Mouse (Mus musculus) heart, postnatal 0 days (tissue): Measurements from ENCODE around the gene Bak1. TPM values are rescaled to one million over a fixed set of nuclear protein-coding genes. Genes with fewer than 3 reads are reported as not detected.
"Not testable (repeated sequence)": the region's sequence is repeated elsewhere in the genome, so short reads cannot be mapped to it uniquely, and the experiment has no call there.

Experiments used
- ATAC-seq: fragments of 200-750 bp; cut with Nextera tagmentation; 2 replicates; pipeline ENCODE4 v1.8.0; 2017; ENCODE audit warnings: low read depth, moderate number of reproducible peaks, moderate library complexity; ENCODE audit not compliant: insufficient read depth
- DNase-seq: peaks from one replicate; pipeline ENCODE4 v3.0.0-alpha.2; 2016; ENCODE audit warnings: low spot score
- H3K27ac ChIP-seq: fragments of 300-500 bp; sonication (generic); 2 replicates; pipeline ENCODE4 v1.5.1; 2014; ENCODE audit warnings: low read depth, mild to moderate bottlenecking
- H3K27me3 ChIP-seq: fragments of 300-500 bp; sonication (generic); 2 replicates; pipeline ENCODE4 v1.6.1; 2014; ENCODE audit warnings: low read length, mixed read lengths; ENCODE audit not compliant: control insufficient read depth, insufficient read depth
- H3K36me3 ChIP-seq: fragments of 300-500 bp; sonication (generic); replicated peaks from 2 replicates; pipeline ENCODE4 v1.6.1; 2014; ENCODE audit warnings: low read length, mixed read lengths; ENCODE audit not compliant: control insufficient read depth, insufficient read depth
- H3K4me1 ChIP-seq: fragments of 300-500 bp; sonication (generic); 2 replicates; pipeline ENCODE4 v1.6.1; 2014; ENCODE audit warnings: antibody characterized with exemption; ENCODE audit not compliant: control insufficient read depth, insufficient read depth
- H3K4me2 ChIP-seq: fragments of 300-500 bp; sonication (generic); 2 replicates; pipeline ENCODE4 v1.6.1; 2014; ENCODE audit warnings: low read depth, mild to moderate bottlenecking, low read length, moderate library complexity
- H3K4me3 ChIP-seq: fragments of 300-500 bp; sonication (generic); 2 replicates; pipeline ENCODE4 v1.5.1; 2014; ENCODE audit warnings: low read depth, low read length
- H3K9ac ChIP-seq: fragments of 300-500 bp; sonication (generic); replicated peaks from 2 replicates; pipeline ENCODE4 v1.6.1; 2014; ENCODE audit warnings: low read depth, low read length, mixed read lengths
- H3K9me3 ChIP-seq: fragments of 300-500 bp; sonication (generic); replicated peaks from 2 replicates; pipeline ENCODE4 v1.6.1; 2016; ENCODE audit warnings: low read length; ENCODE audit not compliant: control insufficient read depth
- CTCF ChIP-seq: IDR thresholded peaks from 2 replicates; pipeline ENCODE4 v1.5.1; 2016; ENCODE audit warnings: antibody characterized with exemption, control low read depth, low read depth
- EP300 ChIP-seq: IDR thresholded peaks from 2 replicates; pipeline ENCODE4 v1.6.1; 2016; ENCODE audit warnings: antibody characterized with exemption, low read depth
- WGBS: fragments of 180-500 bp; shearing (Covaris S2); extraction: QIAGEN DNeasy Blood & Tissue Kit; methylation state at CpG from one replicate; pipeline ENCODE4 v1.1.7; 2014; 5-methylcytosine and 5-hydroxymethylcytosine counted together
- polyA plus RNA-seq: library from polyadenylated mRNA; unstranded; fragments of >200 nt; fragmentation: Nextera tagmentation; extraction: Ambion mirVana; gene quantifications from 2 replicates; pipeline ENCODE4 v1.2.1, GENCODE M21; 2015
- total RNA-seq: library from RNA; depleted of rRNA; stranded (reverse); fragments of >200 nt; gene quantifications from 2 replicates; pipeline ENCODE4 v1.2.3, GENCODE M21; 2014; ENCODE audit warnings: low replicate concordance

Bak1 gene
- total and polyA plus RNA-seq, 2 experiments from 2014 or later, result 4.5 to 82.4 TPM

- H3K36me3 ChIP-seq, result peaks cover 31% of the 10 kb centered on the region
- TF ChIP-seq CTCF, result peak; percentile 7; the same call in 1 of the 2 replicates
- H3K9ac ChIP-seq, H3K4me3 ChIP-seq, H3K4me2 ChIP-seq, H3K27ac ChIP-seq, DNase-seq, H3K4me1 ChIP-seq, H3K27me3 ChIP-seq, ATAC-seq, H3K9me3 ChIP-seq: not testable (repeated sequence)
- 91% methylated on average over 6 of the region's 6 CpGs for whole genome bisulfite sequencing
Measured at GRCm38 (mm10) chr17:26977354-26977753, 51.5 kb downstream of the Bak1 start.

GRCm38 (mm10) chr17:26975415-26975814, 53.4 kb downstream of the Bak1 start:
- TF ChIP-seq EP300, result no peak
- peak; percentile 22; the same call in 1 of the 2 replicates for TF ChIP-seq CTCF
- ATAC-seq (no peak), DNase-seq (no peak)
- H3K4me2 ChIP-seq, result no peak overlapping the region
- no peak overlapping the region for H3K4me3 ChIP-seq
- H3K9ac ChIP-seq, result no peak overlapping the region
- peaks cover 14% of the 10 kb centered on the region for H3K4me1 ChIP-seq
- no peaks in the 10 kb centered on the region for H3K27me3 ChIP-seq
- peaks cover 31% of the 10 kb centered on the region for H3K36me3 ChIP-seq
- no peak overlapping the region for H3K27ac ChIP-seq
- no peaks in the 10 kb centered on the region for H3K9me3 ChIP-seq

DNA sequence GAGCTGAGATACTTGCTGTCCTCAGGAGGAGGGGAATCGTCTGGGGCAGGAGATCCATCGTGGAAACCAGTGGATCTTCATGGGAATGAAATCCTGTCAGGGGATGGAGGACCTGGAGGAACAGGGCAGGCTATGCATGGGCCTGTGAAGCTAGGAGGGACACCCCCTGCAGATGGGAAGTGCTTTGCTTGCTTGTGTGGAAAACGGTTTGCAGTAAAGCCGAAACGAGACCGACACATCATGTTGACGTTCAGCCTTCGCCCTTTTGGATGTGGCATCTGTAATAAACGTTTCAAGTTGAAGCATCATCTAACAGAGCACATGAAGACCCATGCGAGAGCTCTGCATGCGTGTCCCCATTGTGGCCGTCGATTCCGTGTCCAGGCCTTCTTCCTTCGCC, 54.3 kb downstream of the Bak1 start:
- no peaks in the 10 kb centered on the region for H3K27me3 ChIP-seq
- peaks cover 14% of the 10 kb centered on the region for H3K4me1 ChIP-seq
- H3K4me3 ChIP-seq, result no peak overlapping the region
- ATAC-seq (no peak), DNase-seq (no peak)
- H3K36me3 ChIP-seq, result peaks cover 31% of the 10 kb centered on the region
- TF ChIP-seq CTCF, result no peak
- TF ChIP-seq EP300, result no peak
- no peak overlapping the region for H3K27ac ChIP-seq
- no peak overlapping the region for H3K4me2 ChIP-seq
- WGBS, result 88% methylated on average over 15 of the region's 15 CpGs
- H3K9me3 ChIP-seq, result no peaks in the 10 kb centered on the region
- H3K9ac ChIP-seq, result no peak overlapping the region

GRCm38 (mm10) chr17:26972703-26973574, 55.9 kb downstream of the Bak1 start, which contains the start of gene Zbtb9:
Gene Zbtb9, plus strand, starts transcription at chr17:26973167.
- Histone ChIP-seq H3K4me1 (peaks cover 14% of the 10 kb centered on the region), H3K9ac (peak within 1 kb of the TSS; percentile 73), H3K4me2 (peak within 1 kb of the TSS; percentile 88), H3K36me3 (peaks cover 25% of the 10 kb centered on the region), H3K9me3 (no peaks in the 10 kb centered on the region), H3K4me3 (peak within 1 kb of the TSS; percentile 69), H3K27ac (peak within 1 kb of the TSS; percentile 76), H3K27me3 (no peaks in the 10 kb centered on the region)
- TF ChIP-seq EP300 (peak; percentile 66; the same call in 1 of the 2 replicates), CTCF (no peak)
- WGBS, result under 1% methylated on average over 73 of the region's 75 CpGs
- ATAC-seq (peak; percentile 100), DNase-seq (peak; percentile 94)

DNA sequence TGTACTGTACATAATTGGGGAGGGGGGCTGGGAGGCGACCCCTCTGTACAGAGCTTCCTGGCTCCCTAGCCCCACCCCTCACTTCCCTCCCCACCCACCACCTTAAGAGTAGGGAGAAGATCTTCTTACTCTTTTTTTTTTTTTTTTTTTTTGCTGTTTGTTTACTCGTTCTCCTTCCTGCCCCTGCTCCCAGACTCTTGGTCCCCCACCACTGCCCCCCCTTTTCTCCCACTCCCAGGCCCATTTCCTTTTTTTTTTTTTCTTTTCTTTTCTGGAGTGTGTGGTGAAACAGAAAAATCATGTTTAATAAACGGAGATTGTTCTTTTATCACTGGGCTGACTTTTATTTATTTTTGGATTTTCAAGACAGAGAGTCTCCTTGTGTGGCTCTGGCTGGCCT, 56.7 kb downstream of the Bak1 start:
- TF ChIP-seq CTCF, result no peak
- no peak for TF ChIP-seq EP300

More for the DNA sequence above, 56.7 kb downstream of the Bak1 start:
- Histone ChIP-seq H3K9ac (peak overlapping the region; percentile 73), H3K4me3 (peak overlapping the region; percentile 69), H3K27ac (peak overlapping the region; percentile 76), H3K27me3 (no peaks in the 10 kb centered on the region), H3K4me1 (peaks cover 14% of the 10 kb centered on the region), H3K36me3 (peaks cover 26% of the 10 kb centered on the region), H3K9me3 (no peaks in the 10 kb centered on the region), H3K4me2 (peak overlapping the region; percentile 88)
- ATAC-seq, result no peak
- DNase-seq, result no peak
- WGBS, result 3% methylated on average over 3 of the region's 3 CpGs
